Mouse (Mus musculus) right cerebral cortex, postnatal 25 days (tissue): ENCODE measurements at regions not wholly inside any gene's neighbourhood (a gene's known extent, or its start where the extent isn't known, plus 50 kb on each side); places are given as distances from the start of the nearest gene placed in this dataset.

Experiments
- DNase-seq: peaks from one replicate; pipeline ENCODE4 v3.0.0; 2022

- DNase-seq = no peak
Observed at GRCm38 (mm10) chr9:14184261-14184660, 90.6 kb upstream of the Sesn3 start.

- no peak for DNase-seq
Observed at GRCm38 (mm10) chr9:14185681-14186080, 89.2 kb upstream of the Sesn3 start.

DNA sequence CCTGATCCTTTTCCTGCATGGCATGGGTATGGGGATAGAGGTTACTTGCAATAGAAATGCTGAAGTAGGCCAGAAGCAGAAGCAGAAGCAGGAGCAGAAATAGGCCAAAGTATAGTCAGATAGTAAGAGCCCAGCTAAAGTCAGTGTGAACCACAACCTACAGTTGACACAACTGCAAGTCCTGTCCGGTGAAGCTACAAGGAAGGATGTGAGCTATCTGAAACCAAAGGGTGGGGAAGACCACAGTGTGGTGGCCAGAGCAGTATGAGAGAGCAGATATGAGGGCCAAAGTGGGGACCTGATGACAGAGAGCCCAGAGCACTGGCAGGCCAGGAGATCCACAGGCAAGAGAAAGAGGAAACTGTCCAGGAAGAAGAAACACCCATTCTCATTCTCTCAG is 87.1 kb upstream of the Sesn3 start:
- no peak for DNase-seq

GRCm38 (mm10) chr9:14188504-14188903 is 86.4 kb upstream of the Sesn3 start:
- no peak for DNase-seq

- DNase-seq = no peak
Observed at GRCm38 (mm10) chr9:14190660-14191059, 84.2 kb upstream of the Sesn3 start.

DNA sequence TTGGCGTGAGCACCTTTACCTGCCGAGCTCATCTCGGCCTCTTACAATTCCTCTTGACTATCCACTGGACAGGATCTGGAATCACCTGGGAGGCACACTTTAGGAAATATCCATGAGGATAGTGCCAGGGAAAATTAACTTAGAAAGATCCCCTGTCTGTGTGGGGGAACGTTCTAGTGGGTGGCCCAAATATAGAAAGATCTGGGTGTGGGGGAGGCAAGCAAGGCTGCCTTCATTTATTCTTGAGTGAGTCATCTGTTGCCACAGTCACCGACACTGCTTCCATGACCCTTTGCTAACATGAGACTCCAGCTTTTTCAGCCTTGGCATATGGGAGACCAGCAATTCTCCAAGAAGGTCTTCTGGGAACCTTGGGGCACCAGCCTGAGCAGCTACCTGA is 80.1 kb upstream of the Sesn3 start:
- DNase-seq = no peak

DNA sequence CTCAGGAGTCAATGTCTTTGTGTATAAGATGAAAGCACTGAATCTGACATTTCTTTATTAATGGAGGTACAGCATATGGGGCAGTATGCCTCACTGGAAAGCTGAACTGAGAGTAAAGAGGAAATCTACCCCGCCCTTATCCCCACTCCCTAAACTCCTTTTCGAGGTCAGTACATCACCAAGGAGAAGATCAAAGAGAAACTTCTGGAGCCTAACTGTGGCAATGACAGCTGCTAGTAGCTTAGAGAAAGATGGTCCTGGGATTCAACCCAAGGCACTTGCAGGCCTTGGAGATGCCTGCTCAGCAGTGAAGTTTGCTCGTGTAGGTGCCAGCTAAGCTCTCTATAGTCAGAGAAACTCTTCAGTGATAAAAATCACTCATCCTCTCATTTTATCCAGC is 75.8 kb upstream of the Sesn3 start:
- no peak for DNase-seq

DNA sequence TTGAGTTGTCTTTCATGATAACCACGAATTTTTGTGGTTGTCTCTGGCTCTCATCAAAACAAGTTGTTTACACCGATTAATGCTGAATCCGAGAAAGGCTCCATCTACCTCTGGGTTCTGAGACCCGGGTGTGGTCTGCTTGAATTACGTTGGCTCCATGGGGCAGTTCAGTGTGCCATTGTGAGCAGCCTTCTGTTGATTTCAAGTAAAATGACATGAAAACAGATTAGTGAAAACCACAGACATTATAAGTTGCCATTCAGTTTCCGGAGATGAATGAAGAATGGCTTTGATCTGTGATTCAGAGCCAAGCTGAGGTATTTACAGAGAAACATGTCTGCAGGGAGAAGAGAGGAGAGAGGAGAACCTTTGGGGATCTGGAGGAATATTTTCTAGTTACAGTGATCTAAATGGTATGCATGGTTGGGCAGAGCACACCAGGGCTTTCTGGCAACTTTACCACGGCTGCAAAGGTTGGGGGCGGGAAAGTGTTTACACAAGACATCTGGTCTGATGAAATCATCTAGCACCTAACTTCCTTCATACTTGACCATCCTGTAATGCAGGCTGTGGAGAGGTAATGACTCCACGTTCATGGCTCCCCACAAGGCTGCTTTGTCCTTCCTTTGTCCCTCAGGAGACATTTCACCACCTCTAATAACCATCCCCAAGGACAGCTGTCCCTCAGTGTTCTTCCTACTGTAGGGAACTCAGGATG is 74.7 kb upstream of the Sesn3 start:
- DNase-seq = no peak

- DNase-seq = no peak
Observed at GRCm38 (mm10) chr9:14200852-14201251, 74.0 kb upstream of the Sesn3 start.

DNA sequence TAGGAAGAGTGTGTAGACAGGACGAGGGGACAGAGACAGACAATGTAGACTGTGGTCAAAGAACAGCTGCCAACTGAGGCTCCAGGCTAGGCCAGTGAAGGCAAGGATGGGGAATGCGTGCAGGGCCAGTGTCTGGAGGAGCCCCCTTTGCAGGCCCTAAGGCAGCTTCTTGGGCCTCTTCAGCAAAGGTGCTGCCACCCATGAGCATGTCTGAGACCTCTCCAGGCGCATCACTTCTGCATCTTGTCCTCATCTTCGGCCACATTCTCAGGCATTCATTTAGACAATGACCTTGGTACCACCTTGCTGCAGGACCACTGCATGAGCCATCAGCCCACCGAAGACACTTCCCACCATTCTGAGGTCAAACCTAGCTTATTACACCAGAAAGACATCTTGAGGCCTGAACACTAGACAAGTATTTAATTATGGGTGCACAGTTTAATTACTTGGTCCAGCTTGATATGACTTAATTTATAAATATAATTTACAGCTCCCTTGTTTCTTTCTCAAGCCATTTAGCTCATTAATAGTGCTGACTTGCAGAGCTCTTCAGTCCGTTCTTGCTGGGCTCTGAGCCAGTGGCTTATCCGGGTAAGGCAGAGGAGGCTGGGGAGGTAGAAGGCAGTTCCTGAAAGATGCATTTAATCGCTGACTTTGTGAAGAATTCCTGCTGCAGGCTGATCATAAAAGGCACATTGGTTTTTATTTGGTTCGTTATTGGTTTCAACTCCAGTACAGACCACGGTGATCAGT is 72.1 kb upstream of the Sesn3 start:
- no peak for DNase-seq

DNA sequence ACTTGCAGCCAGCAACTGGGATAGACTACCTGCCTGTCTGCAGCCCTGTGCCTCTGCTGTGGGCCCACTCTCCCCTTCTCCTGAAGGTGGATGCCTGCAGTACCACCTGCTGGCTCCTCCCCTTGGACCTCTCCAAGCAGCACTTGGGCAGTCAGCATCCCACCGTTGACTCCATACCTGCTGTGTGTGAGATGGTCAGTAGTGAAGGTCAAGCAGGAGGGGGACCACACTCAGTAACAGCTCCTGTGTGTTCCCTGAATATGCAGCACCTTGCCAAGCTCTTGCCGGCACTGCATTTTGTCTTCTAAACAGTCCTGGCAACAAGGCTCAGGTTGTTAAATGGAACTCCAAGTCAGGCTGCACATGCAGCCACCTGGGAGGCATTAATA is 71.6 kb upstream of the Sesn3 start:
- no peak for DNase-seq

- DNase-seq = no peak
Observed at GRCm38 (mm10) chr9:14203768-14204416, 71.0 kb upstream of the Sesn3 start.

DNA sequence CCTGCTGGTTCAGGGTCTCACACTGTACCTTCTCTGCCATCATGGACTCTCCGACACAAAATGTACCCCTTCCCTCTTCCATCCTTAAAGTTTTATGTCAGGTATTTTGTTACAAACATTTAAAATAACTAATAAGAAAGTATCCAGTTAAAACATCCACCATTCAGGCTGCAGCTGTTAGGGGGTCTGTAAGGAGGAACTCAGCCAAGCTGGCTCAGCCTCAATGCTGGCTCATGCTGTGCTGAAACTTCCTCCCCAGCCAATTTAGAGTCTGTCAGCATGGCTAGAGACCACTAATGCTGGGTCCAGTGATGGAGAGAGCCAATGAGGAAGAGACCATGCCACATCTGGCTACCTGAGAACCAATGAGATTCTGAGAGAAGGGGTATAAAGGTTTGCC is 70.0 kb upstream of the Sesn3 start:
- no peak for DNase-seq

DNA sequence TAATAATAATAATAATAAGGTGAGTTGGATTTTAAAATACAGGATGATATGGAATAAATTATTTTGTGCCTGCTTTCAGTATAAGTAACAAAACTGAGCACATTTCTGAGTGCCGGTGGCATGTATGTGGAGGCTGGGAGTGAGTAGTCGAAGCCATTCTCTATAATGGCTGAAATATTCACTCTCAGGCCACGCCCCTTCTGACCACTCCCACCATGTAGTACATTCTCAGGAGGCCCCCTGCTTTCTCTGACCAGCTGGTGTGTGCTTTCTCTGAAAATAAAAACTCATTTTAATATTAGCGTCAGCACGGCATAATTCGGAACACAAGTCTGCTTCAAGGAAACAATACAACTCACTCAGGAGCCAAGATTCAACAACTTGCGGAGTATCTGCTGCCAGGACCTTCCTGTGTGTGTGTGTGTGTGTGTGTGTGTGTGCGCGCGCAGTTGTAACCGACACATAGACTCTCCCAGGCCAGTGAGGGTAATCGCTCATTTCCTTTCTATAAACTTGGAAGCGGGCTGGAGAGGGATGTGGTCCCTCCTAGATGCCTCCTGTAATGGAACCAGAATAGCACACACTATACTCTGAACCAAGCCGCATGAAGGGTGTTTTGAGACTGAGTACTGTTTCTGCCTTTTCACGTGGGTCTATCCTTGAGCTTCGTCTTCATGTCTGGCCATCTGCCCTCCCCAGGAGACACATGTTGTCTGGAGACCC is 67.9 kb upstream of the Sesn3 start:
- DNase-seq = no peak

GRCm38 (mm10) chr9:14207561-14207936 is 67.3 kb upstream of the Sesn3 start:
- no peak for DNase-seq

DNA sequence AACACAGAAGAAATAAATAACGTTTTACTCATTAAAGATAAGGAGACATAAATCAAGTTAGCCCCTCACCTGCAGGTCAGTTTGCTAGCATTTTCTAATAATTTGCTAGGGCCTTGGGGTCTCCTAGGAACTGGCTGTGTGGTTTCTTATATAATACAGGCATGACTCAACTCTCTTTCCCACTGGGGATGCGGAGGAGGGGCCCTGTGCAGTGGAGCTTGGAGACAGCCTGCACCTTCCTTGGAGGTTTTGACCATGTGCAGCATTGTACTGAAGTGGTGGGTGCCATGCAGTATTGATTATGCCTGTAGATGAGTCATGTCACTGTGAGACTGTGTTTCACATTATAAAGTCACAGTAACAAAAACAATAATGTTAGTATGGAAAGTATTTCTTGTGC is 61.6 kb upstream of the Sesn3 start:
- no peak for DNase-seq

GRCm38 (mm10) chr9:14215171-14215782 is 59.6 kb upstream of the Sesn3 start:
- no peak for DNase-seq

GRCm38 (mm10) chr9:14215961-14216360 is 58.9 kb upstream of the Sesn3 start:
- DNase-seq = no peak

DNA sequence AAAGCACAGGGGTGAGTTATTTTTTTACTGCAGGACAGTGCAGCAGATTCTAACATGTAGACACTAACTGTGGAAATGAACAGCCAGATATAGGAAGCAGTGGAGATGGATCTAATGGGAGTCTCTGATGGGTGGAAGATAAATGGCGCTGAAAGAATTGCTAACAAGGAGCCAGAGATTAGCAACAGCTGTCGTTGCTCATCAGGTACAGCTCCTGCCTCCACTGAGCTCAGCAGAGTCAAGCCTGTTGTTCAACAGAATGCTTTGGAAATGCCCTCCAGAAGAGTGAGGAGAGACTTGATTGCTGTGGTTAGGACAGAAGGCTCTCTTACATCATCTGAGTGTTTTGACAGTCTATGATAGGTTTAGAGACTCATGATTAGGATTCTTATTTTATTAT is 51.9 kb upstream of the Sesn3 start:
- DNase-seq = no peak
